Mouse (Mus musculus) ES-Bruce4 (cell line): ENCODE measurements at regions not wholly inside any gene's neighbourhood (a gene's known extent, or its start where the extent isn't known, plus 50 kb on each side); places are given as distances from the start of the nearest gene placed in this dataset.

Experiments
- H3K27ac ChIP-seq: 2 replicates; pipeline ENCODE4 v1.5.1; 2012; ENCODE audit warnings: low read length, inconsistent platforms; ENCODE audit not compliant: insufficient read depth
- H3K27me3 ChIP-seq: 2 replicates; pipeline ENCODE4 v1.6.1; 2012; ENCODE audit warnings: mild to moderate bottlenecking, low read length, inconsistent platforms; ENCODE audit not compliant: control insufficient read depth, poor library complexity, insufficient read depth, severe bottlenecking
- H3K36me3 ChIP-seq: 2 replicates; pipeline ENCODE4 v1.6.1; 2012; ENCODE audit warnings: inconsistent platforms, mild to moderate bottlenecking, low read length, moderate library complexity; ENCODE audit not compliant: control insufficient read depth, poor library complexity, insufficient read depth, severe bottlenecking
- H3K4me1 ChIP-seq: one replicate; pipeline ENCODE4 v1.8.1; 2011; ENCODE audit warnings: low read length; ENCODE audit not compliant: control insufficient read depth, insufficient read depth
- H3K4me3 ChIP-seq: 2 replicates; pipeline ENCODE4 v1.5.1; 2011; ENCODE audit warnings: low read depth, mild to moderate bottlenecking, low read length
- H3K9ac ChIP-seq: 2 replicates; pipeline ENCODE4 v1.6.1; 2012; ENCODE audit warnings: low read depth, mild to moderate bottlenecking, inconsistent platforms; ENCODE audit not compliant: poor library complexity, severe bottlenecking
- H3K9me3 ChIP-seq: replicated peaks from 2 replicates; pipeline ENCODE4 v1.6.1; 2012; ENCODE audit warnings: mild to moderate bottlenecking, low read length, inconsistent platforms; ENCODE audit not compliant: control insufficient read depth, poor library complexity, insufficient read depth, severe bottlenecking
- CTCF ChIP-seq: IDR thresholded peaks from one replicate; pipeline ENCODE4 v1.8.1; 2011; ENCODE audit warnings: low read depth, low read length
- EP300 ChIP-seq: IDR thresholded peaks from 2 replicates; pipeline ENCODE4 v1.6.1; 2011; ENCODE audit warnings: low read depth, low read length; ENCODE audit not compliant: insufficient read depth
- POLR2A ChIP-seq: IDR thresholded peaks from one replicate; pipeline ENCODE4 v1.8.1; 2011; ENCODE audit warnings: low read length; ENCODE audit not compliant: insufficient read depth

- no peak overlapping the region for H3K9ac ChIP-seq
- no peaks in the 10 kb centered on the region for H3K36me3 ChIP-seq
- no peaks in the 10 kb centered on the region for H3K27me3 ChIP-seq
- no peak overlapping the region for H3K4me3 ChIP-seq
- H3K9me3 ChIP-seq = no peaks in the 10 kb centered on the region
- no peaks in the 10 kb centered on the region for H3K4me1 ChIP-seq
- no peak overlapping the region for H3K27ac ChIP-seq
- no peak for TF ChIP-seq EP300
- no peak for TF ChIP-seq POLR2A
- TF ChIP-seq CTCF = no peak
Observed at GRCm38 (mm10) chr2:74257034-74257781, 322.0 kb downstream of the Lnpk start.

- Histone ChIP-seq H3K27ac (no peak overlapping the region), H3K4me3 (no peak overlapping the region), H3K4me1 (no peaks in the 10 kb centered on the region), H3K36me3 (no peaks in the 10 kb centered on the region), H3K27me3 (no peaks in the 10 kb centered on the region), H3K9ac (no peak overlapping the region), H3K9me3 (no peaks in the 10 kb centered on the region)
- no peak for TF ChIP-seq CTCF
Observed at GRCm38 (mm10) chr2:74247521-74247920, 331.7 kb downstream of the Lnpk start.

- no peak for TF ChIP-seq EP300
- no peak for TF ChIP-seq POLR2A
- no peak for TF ChIP-seq CTCF
- no peak overlapping the region for H3K9ac ChIP-seq
- no peak overlapping the region for H3K27ac ChIP-seq
- H3K36me3 ChIP-seq = no peaks in the 10 kb centered on the region
- H3K27me3 ChIP-seq = no peaks in the 10 kb centered on the region
- H3K4me1 ChIP-seq = no peaks in the 10 kb centered on the region
- H3K9me3 ChIP-seq = no peaks in the 10 kb centered on the region
- H3K4me3 ChIP-seq = no peak overlapping the region
Observed at GRCm38 (mm10) chr2:74246631-74247030, 332.6 kb downstream of the Lnpk start.

- no peaks in the 10 kb centered on the region for H3K36me3 ChIP-seq
- no peak for TF ChIP-seq CTCF
- no peaks in the 10 kb centered on the region for H3K9me3 ChIP-seq
- no peak overlapping the region for H3K4me3 ChIP-seq
- H3K27me3 ChIP-seq = no peaks in the 10 kb centered on the region
- no peaks in the 10 kb centered on the region for H3K4me1 ChIP-seq
- no peak overlapping the region for H3K9ac ChIP-seq
- no peak overlapping the region for H3K27ac ChIP-seq
Observed at GRCm38 (mm10) chr2:74244203-74244602, 333.1 kb upstream of the Atp5g3 start.

- Histone ChIP-seq H3K27me3 (no peaks in the 10 kb centered on the region), H3K9me3 (no peaks in the 10 kb centered on the region), H3K4me3 (no peak overlapping the region), H3K27ac (no peak overlapping the region), H3K36me3 (no peaks in the 10 kb centered on the region), H3K4me1 (no peaks in the 10 kb centered on the region), H3K9ac (no peak overlapping the region)
- TF ChIP-seq CTCF (no peak), EP300 (no peak), POLR2A (no peak)
Observed at GRCm38 (mm10) chr2:74243801-74244200, 332.7 kb upstream of the Atp5g3 start.

- Histone ChIP-seq H3K9ac (no peak overlapping the region), H3K36me3 (no peaks in the 10 kb centered on the region), H3K27me3 (no peaks in the 10 kb centered on the region), H3K9me3 (no peaks in the 10 kb centered on the region), H3K4me1 (no peaks in the 10 kb centered on the region), H3K4me3 (no peak overlapping the region), H3K27ac (no peak overlapping the region)
- TF ChIP-seq CTCF (no peak), POLR2A (no peak), EP300 (no peak)
Observed at GRCm38 (mm10) chr2:74239586-74239985, 328.5 kb upstream of the Atp5g3 start.
